Comparison of ENCODE assay signal across 8 mouse cellular contexts in genomic region chr12:110696975-110697400, GRCm38 (mm10). TPM values are rescaled to one million over a fixed set of nuclear protein-coding genes. Genes with fewer than 3 reads are reported as not detected.
DNase-seq lines count a peak whose midpoint lies in the region; ATAC-seq and TF ChIP-seq lines count a peak whose summit lies in the region.

No protein-coding gene starts in this region.

- peak overlapping the region; percentile 86 for H3K27ac ChIP-seq in heart, embryonic 15.5 days
- peak overlapping the region; percentile 89 for H3K27ac ChIP-seq in hindbrain, embryonic 13.5 days
- H3K27ac ChIP-seq in midbrain, embryonic 13.5 days: peak overlapping the region; percentile 88

- DNase-seq in heart, adult 8-10 months (ENCODE audit: low spot score): no peak
- DNase-seq in brain, embryonic 14.5 days (ENCODE audit: low read depth): peak; percentile 15
- DNase-seq in testis, postnatal 14 days (ENCODE audit: low spot score): no peak
- DNase-seq in layer of hippocampus, adult 18-20 months (ENCODE audit: low spot score in 2 of 2): no peak

- peaks cover 42% of the 10 kb centered on the region for H3K4me1 ChIP-seq in heart, embryonic 15.5 days (replicated peaks)
- peaks cover 24% of the 10 kb centered on the region for H3K4me1 ChIP-seq in hindbrain, embryonic 13.5 days (replicated peaks)
- peaks cover 29% of the 10 kb centered on the region for H3K4me1 ChIP-seq in midbrain, embryonic 13.5 days (replicated peaks)

- 48% methylated on average over 9 of the region's 9 CpGs for WGBS in heart, embryonic 15.5 days
- 50% methylated on average over 9 of the region's 9 CpGs for WGBS in hindbrain, embryonic 13.5 days
- 50% methylated on average over 9 of the region's 9 CpGs for WGBS in midbrain, embryonic 13.5 days

- peaks cover 15% of the 10 kb centered on the region for H3K36me3 ChIP-seq in heart, embryonic 15.5 days
- H3K36me3 ChIP-seq in hindbrain, embryonic 13.5 days: peaks cover 19% of the 10 kb centered on the region
- H3K36me3 ChIP-seq in midbrain, embryonic 13.5 days: peaks cover 21% of the 10 kb centered on the region

- H3K4me3 ChIP-seq in heart, embryonic 15.5 days: peak overlapping the region; percentile 98
- H3K4me3 ChIP-seq in hindbrain, embryonic 13.5 days: peak overlapping the region; percentile 97
- peak overlapping the region; percentile 98 for H3K4me3 ChIP-seq in midbrain, embryonic 13.5 days (replicated peaks)

- peak overlapping the region; percentile 77 for H3K4me2 ChIP-seq in heart, embryonic 15.5 days
- peak overlapping the region; percentile 75 for H3K4me2 ChIP-seq in hindbrain, embryonic 13.5 days
- peak overlapping the region; percentile 75 for H3K4me2 ChIP-seq in midbrain, embryonic 13.5 days (replicated peaks)

- H3K27me3 ChIP-seq in heart, embryonic 15.5 days: no peaks in the 10 kb centered on the region
- no peaks in the 10 kb centered on the region for H3K27me3 ChIP-seq in hindbrain, embryonic 13.5 days
- H3K27me3 ChIP-seq in midbrain, embryonic 13.5 days: no peaks in the 10 kb centered on the region

- H3K9me3 ChIP-seq in heart, embryonic 15.5 days (replicated peaks): no peaks in the 10 kb centered on the region
- no peaks in the 10 kb centered on the region for H3K9me3 ChIP-seq in hindbrain, embryonic 13.5 days
- H3K9me3 ChIP-seq in midbrain, embryonic 13.5 days: no peaks in the 10 kb centered on the region

- no peak for TF ChIP-seq POLR2A in brain, embryonic 14.5 days (IDR thresholded peaks at IDR 0.05; ENCODE audit: borderline replicate concordance, extremely low read depth, insufficient read depth, insufficient read length, poor library complexity, severe bottlenecking)

- TF ChIP-seq CTCF in brain, embryonic 14.5 days (IDR thresholded peaks at IDR 0.05; ENCODE audit: borderline replicate concordance, extremely low read depth, insufficient read depth, insufficient read length): no peak

- peak overlapping the region; percentile 83 for H3K9ac ChIP-seq in heart, embryonic 15.5 days
- H3K9ac ChIP-seq in hindbrain, embryonic 13.5 days: peak overlapping the region; percentile 86
- H3K9ac ChIP-seq in midbrain, embryonic 13.5 days (replicated peaks): peak overlapping the region; percentile 82

- ATAC-seq in heart, embryonic 15.5 days (replicated peaks; ENCODE audit: insufficient number of reproducible peaks, insufficient read depth, low FRiP score, low read depth): no peak
- ATAC-seq in hindbrain, embryonic 13.5 days (ENCODE audit: low FRiP score): no peak
- no peak for ATAC-seq in midbrain, embryonic 13.5 days
- no peak for ATAC-seq in erythroid progenitor cell, adult 5-6 weeks (replicated peaks; ENCODE audit: low FRiP score, poor library complexity, severe bottlenecking)

RNA-seq across cellular contexts. Expression of gene Hsp90aa1, which starts 5.5 kb away (rescaled TPM):
- polyA plus RNA-seq in heart, embryonic 15.5 days (2015; fragmentation: Nextera tagmentation; extraction: Ambion mirVana): 595 and 603 TPM in 2 replicates
- 100 to 1,000 TPM; 124 to 228 (median 180) TPM for total RNA-seq in heart, adult 8-10 months (2022)
- polyA plus RNA-seq in brain, embryonic 14.5 days (2012; rRNA removed): 436 and 488 TPM in 2 replicates
- polyA plus RNA-seq in hindbrain, embryonic 13.5 days (2015; fragmentation: Nextera tagmentation; extraction: Ambion mirVana): 1,449 and 1,487 TPM in 2 replicates
- 1,494 and 1,520 TPM in 2 replicates for polyA plus RNA-seq in midbrain, embryonic 13.5 days (2015; fragmentation: Nextera tagmentation; extraction: Ambion mirVana)
- total RNA-seq in erythroid progenitor cell, adult 5-6 weeks (2015; ENCODE audit: low replicate concordance): 338 and 340 TPM in 2 replicates
- total RNA-seq in erythroid progenitor cell, adult 5-6 weeks (2017; ENCODE audit: low replicate concordance): 564 and 616 TPM in 2 replicates
- total RNA-seq in layer of hippocampus, adult 18-20 months (2021): 1,000 to 10,000 TPM; 1,024 to 1,077 TPM

RNA-seq across cellular contexts. Expression of gene 1700001K19Rik, which starts 14.6 kb away (rescaled TPM):
- not detected in 2 replicates for polyA plus RNA-seq in heart, embryonic 15.5 days (2015; fragmentation: Nextera tagmentation; extraction: Ambion mirVana)
- total RNA-seq in heart, adult 8-10 months (2022): not detected
- not detected in 2 replicates for polyA plus RNA-seq in brain, embryonic 14.5 days (2012; rRNA removed)
- 0.35 and 0.40 TPM in 2 replicates for polyA plus RNA-seq in hindbrain, embryonic 13.5 days (2015; fragmentation: Nextera tagmentation; extraction: Ambion mirVana)
- polyA plus RNA-seq in midbrain, embryonic 13.5 days (2015; fragmentation: Nextera tagmentation; extraction: Ambion mirVana): 0.28 and 0.39 TPM in 2 replicates
- total RNA-seq in erythroid progenitor cell, adult 5-6 weeks (2015; ENCODE audit: low replicate concordance): not detected in 2 replicates
- not detected in 2 replicates for total RNA-seq in erythroid progenitor cell, adult 5-6 weeks (2017; ENCODE audit: low replicate concordance)
- total RNA-seq in layer of hippocampus, adult 18-20 months (2021): not detected

RNA-seq across cellular contexts. Expression of gene Wdr20, which starts 40.8 kb away (rescaled TPM):
- polyA plus RNA-seq in heart, embryonic 15.5 days (2015; fragmentation: Nextera tagmentation; extraction: Ambion mirVana): 14.7 and 17.8 TPM in 2 replicates
- total RNA-seq in heart, adult 8-10 months (2022): 10 to 100 TPM; 30.9 to 36.7 (median 32.3) TPM
- polyA plus RNA-seq in brain, embryonic 14.5 days (2012; rRNA removed): 28.6 and 31.2 TPM in 2 replicates
- polyA plus RNA-seq in hindbrain, embryonic 13.5 days (2015; fragmentation: Nextera tagmentation; extraction: Ambion mirVana): 26.0 and 26.3 TPM in 2 replicates
- 28.3 and 29.9 TPM in 2 replicates for polyA plus RNA-seq in midbrain, embryonic 13.5 days (2015; fragmentation: Nextera tagmentation; extraction: Ambion mirVana)
- 32.3 and 35.3 TPM in 2 replicates for total RNA-seq in erythroid progenitor cell, adult 5-6 weeks (2015; ENCODE audit: low replicate concordance)
- 43.7 and 56.5 TPM in 2 replicates for total RNA-seq in erythroid progenitor cell, adult 5-6 weeks (2017; ENCODE audit: low replicate concordance)
- total RNA-seq in layer of hippocampus, adult 18-20 months (2021): 10 to 100 TPM; 44.7 to 50.9 TPM
